Mouse (Mus musculus) right cerebral cortex, adult 18-20 months (tissue): ENCODE results near the gene Il12a.
A peak's percentile ranks its signal among the peaks of the same experiment; 100 is the strongest.

Experiments
- DNase-seq: peaks from one replicate; pipeline ENCODE4 v3.0.0; 2022; ENCODE audit warnings: mixed read lengths

Il12a gene

GRCm38 (mm10) chr3:68686852-68687560 lies 3.4 kb upstream of the Il12a start:
- DNase-seq = peak; percentile 67

- no peak for DNase-seq
Measured at GRCm38 (mm10) chr3:68689346-68689745, 1.1 kb upstream of the Il12a start.

- no peak for DNase-seq
Measured at GRCm38 (mm10) chr3:68691100-68691778, 795 bp downstream of the Il12a start.

- no peak for DNase-seq
Measured at GRCm38 (mm10) chr3:68691938-68692599, 1.6 kb downstream of the Il12a start.

- peak; percentile 31 for DNase-seq
Measured at GRCm38 (mm10) chr3:68692600-68693225, 2.3 kb downstream of the Il12a start.

- peak; percentile 89 for DNase-seq
Measured at GRCm38 (mm10) chr3:68693441-68694048, 3.1 kb downstream of the Il12a start.

- no peak for DNase-seq
Measured at GRCm38 (mm10) chr3:68695321-68695720, 4.9 kb downstream of the Il12a start.

- DNase-seq = no peak
Measured at GRCm38 (mm10) chr3:68696495-68697200, 6.2 kb downstream of the Il12a start.

- no peak for DNase-seq
Measured at GRCm38 (mm10) chr3:68698601-68699000, 8.2 kb downstream of the Il12a start.

- no peak for DNase-seq
Measured at GRCm38 (mm10) chr3:68700091-68700490, 9.6 kb downstream of the Il12a start.

- DNase-seq = no peak
Measured at GRCm38 (mm10) chr3:68706307-68706706, 15.9 kb downstream of the Il12a start.

- peak; percentile 52 for DNase-seq
Measured at GRCm38 (mm10) chr3:68708230-68708629, 17.8 kb downstream of the Il12a start.

GRCm38 (mm10) chr3:68709198-68709797 lies 18.9 kb downstream of the Il12a start:
- peak; percentile 73 for DNase-seq

GRCm38 (mm10) chr3:68710436-68710835 lies 20.0 kb downstream of the Il12a start:
- no peak for DNase-seq

- no peak for DNase-seq
Measured at GRCm38 (mm10) chr3:68711510-68711909, 21.1 kb downstream of the Il12a start.

GRCm38 (mm10) chr3:68713550-68713949 lies 23.1 kb downstream of the Il12a start:
- peak; percentile 42 for DNase-seq

- DNase-seq = peak; percentile 57
Measured at GRCm38 (mm10) chr3:68717346-68717745, 26.9 kb downstream of the Il12a start.

- no peak for DNase-seq
Measured at GRCm38 (mm10) chr3:68719229-68719819, 28.9 kb downstream of the Il12a start.

GRCm38 (mm10) chr3:68720258-68720657 lies 29.8 kb downstream of the Il12a start:
- peak; percentile 21 for DNase-seq

GRCm38 (mm10) chr3:68741955-68742354 lies 51.5 kb downstream of the Il12a start:
- no peak for DNase-seq

GRCm38 (mm10) chr3:68742718-68743471 lies 52.5 kb downstream of the Il12a start:
- no peak for DNase-seq
